Mouse (Mus musculus): ENCODE results near the gene Plekhs1.

- no peak for TF ChIP-seq POLR2A (IDR thresholded peaks at IDR 0.05; ENCODE audit: low read depth, low read length)
- no peak for TF ChIP-seq CTCF (IDR thresholded peaks at IDR 0.05; ENCODE audit: extremely low read depth, insufficient read depth, insufficient read length, insufficient replicate concordance)
Measured at GRCm38 (mm10) chr19:56439072-56439434, 22.4 kb upstream of the Plekhs1 start.
